Mouse (Mus musculus): ENCODE measurements around the gene Hist1h3c. TPM values are rescaled to one million over a fixed set of nuclear protein-coding genes. Genes with fewer than 3 reads are reported as not detected.
"Not testable (repeated sequence)": the region's sequence is repeated elsewhere in the genome, so short reads cannot be mapped to it uniquely, and the experiment has no call there.

The Hist1h3c gene
- total RNA-seq, 1 experiment from 2014 or later: 801 TPM

- ATAC-seq (replicated peaks; ENCODE audit: low read depth, poor library complexity, severe bottlenecking): no peak
Measured at GRCm38 (mm10) chr13:23709714-23710373, 35.6 kb downstream of the Hist1h3c start.

DNA sequence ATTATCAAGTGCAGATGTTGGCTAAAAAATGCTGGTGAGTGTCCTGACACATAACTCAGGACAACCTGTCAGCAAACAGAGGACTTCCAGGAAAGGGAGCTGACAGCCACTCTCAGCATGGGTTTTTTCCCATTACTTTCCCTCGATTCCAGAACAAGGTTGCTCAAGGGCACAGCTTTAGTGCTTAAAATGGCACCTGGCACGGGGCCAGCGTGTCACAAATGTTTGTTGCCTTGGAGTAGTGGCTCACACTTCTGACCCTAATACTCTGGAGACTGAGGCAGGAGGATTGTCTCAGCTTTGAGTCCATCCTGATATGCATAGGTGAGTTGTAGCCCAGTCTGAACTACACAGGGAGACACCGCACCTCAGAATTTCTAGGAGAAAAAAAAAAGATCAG, 36.7 kb downstream of the Hist1h3c start:
- ATAC-seq (replicated peaks; ENCODE audit: low read depth, poor library complexity, severe bottlenecking): no peak

DNA sequence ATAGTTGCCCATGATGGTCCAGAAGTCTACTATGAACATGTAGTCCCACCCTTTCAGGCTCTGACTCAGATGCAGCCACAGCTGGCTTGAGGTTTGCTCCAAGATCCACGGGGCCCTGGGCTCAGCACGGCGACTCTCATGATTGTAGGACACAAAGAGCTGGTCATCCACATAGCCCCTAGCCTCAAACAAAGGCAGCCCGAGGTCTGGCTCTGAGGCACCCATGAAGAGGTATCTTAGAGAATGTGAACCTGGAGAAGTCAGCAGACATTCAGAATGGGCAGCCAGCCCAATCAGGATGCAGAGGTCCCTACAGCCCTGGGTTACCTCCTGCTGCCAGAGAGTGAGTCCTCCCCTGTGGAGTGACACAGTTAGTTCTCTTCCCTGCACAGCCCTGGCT, 37.4 kb downstream of the Hist1h3c start:
- no peak for ATAC-seq (replicated peaks; ENCODE audit: low read depth, poor library complexity, severe bottlenecking)

GRCm38 (mm10) chr13:23706771-23707170, 38.6 kb downstream of the Hist1h3c start:
- ATAC-seq (replicated peaks; ENCODE audit: low read depth, poor library complexity, severe bottlenecking): no peak

DNA sequence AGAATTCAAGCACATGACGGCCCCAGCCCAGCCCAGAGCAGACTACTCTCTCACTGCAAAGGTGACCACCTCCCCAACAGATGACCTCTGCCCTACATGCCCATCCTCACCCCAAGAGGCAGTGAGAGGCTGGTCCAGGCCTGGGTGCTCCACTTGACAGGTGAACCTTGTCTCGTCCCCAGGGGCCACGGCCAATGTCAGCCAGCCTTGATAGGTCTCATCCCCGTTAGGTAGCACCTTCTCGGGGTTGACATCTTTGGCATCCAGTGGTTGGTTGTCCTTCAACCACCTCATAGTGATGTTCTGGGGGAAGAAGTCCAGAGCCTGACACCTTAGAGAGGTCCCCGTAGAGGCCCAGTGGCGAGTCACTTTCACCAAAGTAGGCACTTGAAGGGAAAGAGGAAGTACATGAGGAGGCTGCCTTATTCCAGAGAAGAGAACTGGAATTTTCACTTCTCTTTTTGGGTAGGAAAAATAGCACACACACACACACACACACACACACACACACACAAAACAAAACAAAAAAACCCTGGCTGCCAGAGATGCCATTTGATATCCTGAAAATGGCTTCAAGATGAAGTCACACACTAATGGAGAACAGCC, 39.5 kb downstream of the Hist1h3c start:
- peak; percentile 31 for ATAC-seq (replicated peaks; ENCODE audit: low read depth, poor library complexity, severe bottlenecking)

DNA sequence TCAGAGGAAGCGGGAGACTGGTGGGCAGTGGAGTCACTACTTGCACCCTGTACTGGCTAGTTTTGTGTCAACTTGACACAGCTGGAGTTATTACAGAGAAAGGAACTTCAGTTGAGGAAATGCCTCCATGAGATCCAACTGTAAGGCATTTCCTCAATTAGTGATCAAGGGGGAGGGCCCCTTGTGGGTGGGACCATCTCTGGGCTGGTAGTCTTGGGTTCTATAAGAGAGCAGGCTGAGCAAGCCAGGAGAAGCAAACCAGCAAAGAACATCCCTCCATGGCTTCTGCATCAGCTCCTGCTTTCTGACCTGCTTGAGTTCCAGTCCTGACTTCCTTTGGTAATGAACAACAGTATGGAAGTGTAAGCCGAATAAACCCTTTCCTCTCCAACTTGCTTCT, 42.6 kb downstream of the Hist1h3c start:
- ATAC-seq (replicated peaks; ENCODE audit: low read depth, poor library complexity, severe bottlenecking): not testable (repeated sequence)

DNA sequence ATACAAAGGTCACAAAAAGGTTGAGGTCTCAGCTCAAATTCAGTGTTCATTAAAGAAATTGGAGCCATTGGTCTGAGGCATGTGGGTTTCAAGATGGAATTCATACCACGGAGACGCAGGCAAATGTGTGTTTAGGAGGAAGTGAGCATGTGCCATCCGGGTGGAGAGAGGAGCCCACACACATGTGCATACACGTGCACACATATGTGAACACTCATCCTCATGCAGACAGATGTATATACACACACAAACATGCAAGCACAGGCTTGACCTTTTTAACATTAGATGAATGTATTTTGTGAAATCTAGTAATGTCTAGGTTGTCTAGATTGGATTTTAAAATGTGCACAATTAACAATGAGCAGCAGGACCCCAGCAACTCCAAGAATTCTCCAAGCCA, 43.2 kb downstream of the Hist1h3c start:
- no peak for ATAC-seq (replicated peaks; ENCODE audit: low read depth, poor library complexity, severe bottlenecking)

DNA sequence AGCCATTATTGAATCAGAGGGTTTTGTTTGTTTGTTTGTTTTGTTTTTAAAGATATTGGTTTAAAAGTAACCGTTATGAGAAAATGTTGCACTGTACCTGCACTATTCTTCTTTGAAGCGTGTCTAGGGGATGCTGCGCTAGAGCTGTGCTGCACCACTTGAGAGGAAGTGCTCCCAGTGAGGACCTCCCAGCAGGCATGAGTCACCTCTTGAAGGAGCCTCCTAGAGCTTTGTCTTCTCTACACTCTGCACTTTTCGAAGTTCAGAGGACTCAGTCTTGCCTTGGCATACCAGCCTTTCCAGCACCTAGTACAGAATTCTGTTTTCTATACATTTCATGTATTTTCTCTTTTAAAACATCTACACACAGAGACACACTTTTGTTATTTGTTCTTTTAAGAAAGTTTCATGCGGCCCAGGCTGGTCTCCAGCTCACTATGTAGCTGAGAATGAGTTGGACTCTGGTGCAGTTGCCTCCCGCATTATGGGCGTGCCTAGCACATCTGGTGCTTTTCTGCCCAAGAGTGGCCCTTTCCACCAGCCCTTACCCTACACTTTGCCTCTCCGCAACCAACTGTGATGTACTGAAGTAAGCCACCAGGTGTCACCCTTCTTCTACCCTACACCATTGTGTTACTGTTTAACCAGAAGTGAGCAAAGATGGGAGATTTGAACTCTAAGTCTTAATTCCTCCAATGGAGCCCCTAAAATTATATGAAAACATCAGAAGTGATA, 44.4 kb downstream of the Hist1h3c start:
- peak; percentile 64 for ATAC-seq (replicated peaks; ENCODE audit: low read depth, poor library complexity, severe bottlenecking)

- ATAC-seq (replicated peaks; ENCODE audit: low read depth, poor library complexity, severe bottlenecking): no peak
Measured at GRCm38 (mm10) chr13:23699767-23700166, 45.6 kb downstream of the Hist1h3c start.

- no peak for ATAC-seq (replicated peaks; ENCODE audit: low read depth, poor library complexity, severe bottlenecking)
Measured at GRCm38 (mm10) chr13:23698996-23699395, 46.4 kb downstream of the Hist1h3c start.

- peak; percentile 82 for ATAC-seq (replicated peaks; ENCODE audit: low read depth, poor library complexity, severe bottlenecking)
Measured at GRCm38 (mm10) chr13:23698300-23698693, 47.1 kb downstream of the Hist1h3c start, which contains the start of gene Hist1h4c. Gene Hist1h4c, minus strand, starts transcription at chr13:23698454.

- ATAC-seq (replicated peaks; ENCODE audit: low read depth, poor library complexity, severe bottlenecking): peak; percentile 43
Measured at GRCm38 (mm10) chr13:23697491-23698299, 47.7 kb downstream of the Hist1h3c start.

GRCm38 (mm10) chr13:23696061-23696474, 49.3 kb downstream of the Hist1h3c start:
- no peak for ATAC-seq (replicated peaks; ENCODE audit: low read depth, poor library complexity, severe bottlenecking)

DNA sequence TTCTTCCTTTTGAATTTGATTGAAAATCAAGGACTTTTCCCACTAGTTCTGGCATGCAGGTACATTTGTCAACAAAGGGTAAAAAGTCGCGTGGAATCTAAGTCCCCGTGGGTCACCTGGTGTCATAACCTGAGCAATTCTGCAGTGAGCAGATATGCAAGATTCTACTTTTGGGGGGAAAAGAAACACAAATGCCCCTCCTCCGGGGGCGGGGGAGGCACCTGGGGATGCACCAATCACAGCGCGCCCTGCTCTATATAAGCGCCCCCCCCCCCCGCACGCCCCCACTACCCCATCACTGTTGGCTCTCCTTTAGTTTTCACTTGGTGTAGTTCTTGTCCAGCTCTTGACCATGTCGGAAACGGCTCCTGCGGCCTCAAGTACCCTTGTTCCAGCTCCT, 49.9 kb downstream of the Hist1h3c start, which contains the start of gene Hist1h1t:
Gene Hist1h1t, plus strand, starts transcription at position 301 of the 400 bp plus-strand sequence.
- no peak for ATAC-seq (replicated peaks; ENCODE audit: low read depth, poor library complexity, severe bottlenecking)

Other genes starting within 250 kb of the Hist1h3c start
- gene Hist1h4h, start 214.6 kb downstream of the Hist1h3c start, total RNA-seq (2017): 1,499 and 1,774 TPM in 2 replicates
- 1,142 and 1,285 TPM in 2 replicates for gene Hist1h2af, start 211.7 kb downstream of the Hist1h3c start, total RNA-seq (2017)
- 199 and 205 TPM in 2 replicates for gene Hist1h3g, start 210.2 kb downstream of the Hist1h3c start, total RNA-seq (2017)
- 91.4 and 108 TPM in 2 replicates for gene Hist1h2bh, start 202.2 kb downstream of the Hist1h3c start, total RNA-seq (2017)
- 186 and 196 TPM in 2 replicates for gene Hist1h3f, start 201.6 kb downstream of the Hist1h3c start, total RNA-seq (2017)
- 2,800 and 2,993 TPM in 2 replicates for gene Hist1h4f, start 194.0 kb downstream of the Hist1h3c start, total RNA-seq (2017)
- gene Hist1h1d, start 192.3 kb downstream of the Hist1h3c start, total RNA-seq (2017): 92.5 and 96.4 TPM in 2 replicates
- 574 and 671 TPM in 2 replicates for gene Hist1h3e, start 183.2 kb downstream of the Hist1h3c start, total RNA-seq (2017)
- gene Hist1h2ae, start 174.4 kb downstream of the Hist1h3c start, total RNA-seq (2017): 336 and 401 TPM in 2 replicates
- gene Hist1h2bg, start 174.2 kb downstream of the Hist1h3c start, total RNA-seq (2017): 1,313 and 1,586 TPM in 2 replicates
- gene Hist1h2bf, start 171.4 kb downstream of the Hist1h3c start, total RNA-seq (2017): 558 and 569 TPM in 2 replicates
- gene Hist1h2ad, start 171.2 kb downstream of the Hist1h3c start, total RNA-seq (2017): 127 and 293 TPM in 2 replicates
- gene Hist1h3d, start 169.8 kb downstream of the Hist1h3c start, total RNA-seq (2017): 98.2 and 137 TPM in 2 replicates
- 1,514 and 1,667 TPM in 2 replicates for gene Hist1h4d, start 164.0 kb downstream of the Hist1h3c start, total RNA-seq (2017)
- gene Hist1h2be, start 124.5 kb downstream of the Hist1h3c start, total RNA-seq (2017): 92.7 and 94.2 TPM in 2 replicates
- gene Hist1h1e, start 123.0 kb downstream of the Hist1h3c start, total RNA-seq (2017): 314 and 326 TPM in 2 replicates
- gene Hist1h2ac, start 61.7 kb downstream of the Hist1h3c start, total RNA-seq (2017): 114 and 119 TPM in 2 replicates
- gene Hist1h2bc, start 61.4 kb downstream of the Hist1h3c start, total RNA-seq (2017): 224 and 276 TPM in 2 replicates
- gene Hist1h1t, start 49.8 kb downstream of the Hist1h3c start, total RNA-seq (2017): 0.55 and 3.1 TPM in 2 replicates
- gene Hist1h4c, start 47.1 kb downstream of the Hist1h3c start, total RNA-seq (2017): 434 and 555 TPM in 2 replicates
- 3.6 and 4.3 TPM in 2 replicates for gene Hfe, start 34.7 kb downstream of the Hist1h3c start, total RNA-seq (2017)
- 753 and 796 TPM in 2 replicates for gene Hist1h1c, start 6.8 kb downstream of the Hist1h3c start, total RNA-seq (2017)
- 2,989 and 3,536 TPM in 2 replicates for gene Hist1h2bb, start 1.1 kb upstream of the Hist1h3c start, total RNA-seq (2017)
- gene Hist1h2ab, start 5.5 kb upstream of the Hist1h3c start, total RNA-seq (2017): 2,765 and 2,805 TPM in 2 replicates
- gene Hist1h3b, start 6.7 kb upstream of the Hist1h3c start, total RNA-seq (2017): 689 and 718 TPM in 2 replicates
- gene Hist1h4b, start 11.4 kb upstream of the Hist1h3c start, total RNA-seq (2017): 676 and 902 TPM in 2 replicates
- gene Hist1h4a, start 15.6 kb upstream of the Hist1h3c start, total RNA-seq (2017): 597 and 703 TPM in 2 replicates
- gene Hist1h3a, start 16.8 kb upstream of the Hist1h3c start, total RNA-seq (2017): 599 and 655 TPM in 2 replicates
- gene Hist1h1a, start 18.1 kb upstream of the Hist1h3c start, total RNA-seq (2017): 2,071 and 2,536 TPM in 2 replicates
- not detected in 2 replicates for gene Trim38, start 24.3 kb upstream of the Hist1h3c start, total RNA-seq (2017)
- not detected in 2 replicates for gene Slc17a2, start 61.4 kb upstream of the Hist1h3c start, total RNA-seq (2017)
- gene Slc17a3, start 93.8 kb upstream of the Hist1h3c start, total RNA-seq (2017): not detected in 2 replicates
- not detected in 2 replicates for gene Slc17a1, start 122.1 kb upstream of the Hist1h3c start, total RNA-seq (2017)
- 0.46 TPM in 1 of 2 replicates, not detected in the other for gene Slc17a4, start 169.4 kb upstream of the Hist1h3c start, total RNA-seq (2017)
- gene Hist1h2ba, start 188.6 kb upstream of the Hist1h3c start, total RNA-seq (2017): not detected in 2 replicates
- gene Hist1h2aa, start 188.9 kb upstream of the Hist1h3c start, total RNA-seq (2017): not detected in 2 replicates
- not detected in 2 replicates for gene Scgn, start 245.6 kb upstream of the Hist1h3c start, total RNA-seq (2017)

Measured in common myeloid progenitor, adult 5-6 weeks (primary cell).